Mouse (Mus musculus) embryonic facial prominence, embryonic 12.5 days (tissue): ENCODE measurements at regions not wholly inside any gene's neighbourhood (a gene's known extent, or its start where the extent isn't known, plus 50 kb on each side); places are given as distances from the start of the nearest gene placed in this dataset.

ENCODE experiments used
- ATAC-seq: fragments of 200-750 bp; cut with Nextera tagmentation; 2 replicates; pipeline ENCODE4 v1.8.0; 2017; ENCODE audit not compliant: insufficient number of reproducible peaks, insufficient read depth, low FRiP score, low TSS enrichment
- H3K27ac ChIP-seq: fragments of 300-500 bp; sonication (generic); 2 replicates; pipeline ENCODE4 v1.5.1; 2016; ENCODE audit warnings: mild to moderate bottlenecking
- H3K27me3 ChIP-seq: fragments of 300-500 bp; sonication (generic); 2 replicates; pipeline ENCODE4 v1.6.1; 2016; ENCODE audit warnings: mild to moderate bottlenecking, moderate library complexity
- H3K36me3 ChIP-seq: fragments of 300-500 bp; sonication (generic); 2 replicates; pipeline ENCODE4 v1.6.1; 2016; ENCODE audit warnings: mild to moderate bottlenecking
- H3K4me1 ChIP-seq: fragments of 300-500 bp; sonication (generic); 2 replicates; pipeline ENCODE4 v1.6.1; 2016
- H3K4me2 ChIP-seq: fragments of 300-500 bp; sonication (generic); replicated peaks from 2 replicates; pipeline ENCODE4 v1.6.1; 2016; ENCODE audit warnings: mild to moderate bottlenecking, moderate library complexity
- H3K4me3 ChIP-seq: fragments of 300-500 bp; sonication (generic); 2 replicates; pipeline ENCODE4 v1.5.1; 2016; ENCODE audit warnings: mild to moderate bottlenecking
- H3K9ac ChIP-seq: fragments of 300-500 bp; sonication (generic); 2 replicates; pipeline ENCODE4 v1.6.1; 2016; ENCODE audit warnings: mild to moderate bottlenecking, moderate library complexity
- H3K9me3 ChIP-seq: fragments of 300-500 bp; sonication (generic); 2 replicates; pipeline ENCODE4 v1.6.1; 2016; ENCODE audit warnings: mild to moderate bottlenecking, moderate library complexity
- WGBS: fragments of 180-500 bp; shearing (Covaris S2); methylation state at CpG from one replicate; pipeline ENCODE4 v1.1.7; 2016; 5-methylcytosine and 5-hydroxymethylcytosine counted together

DNA sequence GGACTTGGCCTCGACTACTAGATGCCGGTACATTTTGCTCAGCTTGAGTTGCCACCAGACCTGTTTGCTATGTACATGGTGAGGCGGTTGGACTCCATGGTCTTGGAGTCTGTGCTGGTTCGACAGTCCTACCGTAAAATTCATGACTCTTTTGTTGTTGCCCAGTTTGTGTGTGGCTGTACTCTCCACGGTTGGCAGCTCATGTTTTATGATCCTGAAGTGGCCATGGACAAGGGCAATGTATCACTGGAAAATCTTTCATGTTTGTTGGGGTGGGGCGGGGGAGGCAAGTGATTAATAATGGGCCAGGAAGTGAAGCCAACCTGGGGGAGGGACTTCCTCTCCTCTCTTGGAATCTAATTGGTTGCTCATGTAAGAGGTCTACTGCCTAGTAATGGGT, 147.0 kb upstream of the Fbxo11 start:
- H3K4me2 ChIP-seq: no peak overlapping the region
- ATAC-seq: no peak
- no peaks in the 10 kb centered on the region for H3K36me3 ChIP-seq
- no peaks in the 10 kb centered on the region for H3K4me1 ChIP-seq
- H3K9me3 ChIP-seq: no peaks in the 10 kb centered on the region
- H3K27ac ChIP-seq: no peak overlapping the region
- no peak overlapping the region for H3K9ac ChIP-seq
- no peak overlapping the region for H3K4me3 ChIP-seq
- H3K27me3 ChIP-seq: no peaks in the 10 kb centered on the region
- 96% methylated on average over 7 of the region's 7 CpGs for WGBS

DNA sequence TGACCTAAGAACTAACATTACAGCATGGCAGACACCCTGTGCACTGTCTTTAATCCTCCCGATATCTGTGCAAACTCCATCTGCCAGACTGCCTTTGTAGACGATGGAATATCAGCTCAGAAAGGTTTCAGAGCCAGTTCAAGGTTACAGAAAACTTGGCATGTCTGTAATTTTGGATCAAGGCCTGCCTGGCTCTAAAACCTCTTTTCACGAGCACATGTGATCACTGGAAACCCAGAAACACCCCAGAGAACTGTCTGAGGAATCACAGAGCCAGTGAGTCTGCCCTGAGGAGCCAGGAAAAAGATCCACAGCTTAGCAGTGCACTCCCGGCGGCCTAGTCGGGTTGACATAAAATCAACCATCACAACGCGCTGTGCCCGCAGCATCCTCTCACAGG, 149.7 kb upstream of the Fbxo11 start:
- Histone ChIP-seq H3K9me3 (no peaks in the 10 kb centered on the region), H3K4me3 (no peak overlapping the region), H3K27ac (no peak overlapping the region), H3K36me3 (no peaks in the 10 kb centered on the region), H3K9ac (no peak overlapping the region), H3K27me3 (no peaks in the 10 kb centered on the region), H3K4me2 (no peak overlapping the region), H3K4me1 (no peaks in the 10 kb centered on the region)
- 79% methylated on average over 9 of the region's 9 CpGs for WGBS
- no peak for ATAC-seq

DNA sequence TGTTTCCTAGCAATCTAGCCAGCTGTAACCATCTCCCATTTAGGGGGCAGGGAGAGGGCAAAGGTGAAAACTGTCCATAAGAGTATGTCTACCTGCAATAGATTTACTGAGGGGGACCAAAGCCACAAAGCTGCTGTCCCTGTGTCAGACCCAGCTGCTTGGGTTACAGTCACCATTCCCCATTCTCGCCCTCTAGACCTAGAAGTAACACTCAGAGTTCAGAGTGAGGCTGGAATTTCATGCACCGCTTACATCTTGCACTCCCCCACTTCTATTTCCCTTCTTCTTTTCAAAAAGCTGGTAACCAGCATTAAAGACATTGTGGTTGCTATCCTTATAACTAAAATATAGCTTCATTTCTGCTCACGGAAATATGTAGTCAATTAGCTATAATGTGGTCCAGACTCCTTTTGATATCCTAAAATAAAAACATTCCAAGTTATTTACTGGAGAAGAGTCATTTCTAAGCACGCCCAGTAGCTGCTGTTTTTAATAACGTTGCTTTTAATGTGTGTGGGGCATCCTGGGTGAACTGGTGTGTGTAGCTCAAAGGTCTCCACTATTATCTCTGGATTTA, 157.4 kb upstream of the Fbxo11 start:
- no peak overlapping the region for H3K4me3 ChIP-seq
- no peaks in the 10 kb centered on the region for H3K36me3 ChIP-seq
- no peaks in the 10 kb centered on the region for H3K27me3 ChIP-seq
- H3K4me1 ChIP-seq: peaks cover 14% of the 10 kb centered on the region
- WGBS: 31% methylated on average over 5 of the region's 5 CpGs
- no peak overlapping the region for H3K4me2 ChIP-seq
- no peaks in the 10 kb centered on the region for H3K9me3 ChIP-seq
- H3K27ac ChIP-seq: 0 out of 2 replicates have a peak overlapping the region, but pooled peaks have one; percentile 26
- H3K9ac ChIP-seq: no peak overlapping the region
- ATAC-seq: 0 out of 2 replicates have a peak, but pooled peaks have one; percentile 47

DNA sequence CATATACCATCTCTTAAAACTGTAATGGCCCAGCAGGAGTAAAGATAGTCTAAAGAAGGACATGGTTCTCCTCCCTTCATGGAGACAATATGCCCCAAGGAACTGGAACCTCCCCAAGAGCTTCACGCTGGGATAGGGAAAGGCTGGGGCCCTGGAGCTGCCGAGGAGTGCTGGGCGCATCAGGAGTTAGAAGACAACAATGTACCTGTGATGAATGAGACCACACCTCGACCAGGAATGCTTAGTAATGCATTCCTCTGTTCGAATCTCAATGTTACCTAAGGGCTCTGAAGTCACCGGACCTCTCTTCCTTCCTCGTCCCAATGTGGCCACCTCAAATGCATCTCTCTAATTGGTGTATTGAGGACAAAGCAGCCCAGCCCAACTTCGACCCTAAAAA, 175.4 kb upstream of the Fbxo11 start:
- Histone ChIP-seq H3K4me3 (no peak overlapping the region), H3K4me2 (no peak overlapping the region), H3K4me1 (no peaks in the 10 kb centered on the region), H3K27me3 (no peaks in the 10 kb centered on the region), H3K9ac (no peak overlapping the region), H3K27ac (no peak overlapping the region), H3K36me3 (no peaks in the 10 kb centered on the region), H3K9me3 (no peaks in the 10 kb centered on the region)
- no peak for ATAC-seq
- WGBS: 83% methylated on average over 8 of the region's 8 CpGs

DNA sequence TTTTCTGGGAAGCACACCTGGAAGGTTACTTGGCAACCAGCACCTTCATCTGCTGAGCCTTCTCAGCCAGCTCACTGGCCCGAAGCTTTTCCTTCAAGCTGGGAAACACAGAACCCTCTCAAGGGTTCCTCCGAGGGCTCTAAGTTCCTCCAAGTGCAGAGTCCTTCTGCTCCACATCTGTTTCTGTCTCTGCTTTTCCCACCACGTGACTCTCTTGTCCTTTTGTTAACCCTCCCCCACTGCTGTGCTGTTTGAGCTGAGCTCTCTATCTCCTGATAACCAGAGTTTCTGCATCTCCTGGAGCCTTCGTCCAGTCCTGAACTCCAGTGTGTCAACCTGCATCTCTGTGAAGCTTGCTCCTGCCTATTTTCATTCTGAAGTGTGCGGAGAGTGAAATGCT, 183.5 kb upstream of the Fbxo11 start:
- Histone ChIP-seq H3K4me1 (peaks cover 11% of the 10 kb centered on the region; the same call in 1 of the 2 replicates), H3K4me3 (no peak overlapping the region), H3K27me3 (no peaks in the 10 kb centered on the region), H3K9ac (no peak overlapping the region), H3K27ac (no peak overlapping the region), H3K9me3 (no peaks in the 10 kb centered on the region), H3K4me2 (no peak overlapping the region), H3K36me3 (no peaks in the 10 kb centered on the region)
- ATAC-seq: no peak
- WGBS: 52% methylated on average over 5 of the region's 5 CpGs

DNA sequence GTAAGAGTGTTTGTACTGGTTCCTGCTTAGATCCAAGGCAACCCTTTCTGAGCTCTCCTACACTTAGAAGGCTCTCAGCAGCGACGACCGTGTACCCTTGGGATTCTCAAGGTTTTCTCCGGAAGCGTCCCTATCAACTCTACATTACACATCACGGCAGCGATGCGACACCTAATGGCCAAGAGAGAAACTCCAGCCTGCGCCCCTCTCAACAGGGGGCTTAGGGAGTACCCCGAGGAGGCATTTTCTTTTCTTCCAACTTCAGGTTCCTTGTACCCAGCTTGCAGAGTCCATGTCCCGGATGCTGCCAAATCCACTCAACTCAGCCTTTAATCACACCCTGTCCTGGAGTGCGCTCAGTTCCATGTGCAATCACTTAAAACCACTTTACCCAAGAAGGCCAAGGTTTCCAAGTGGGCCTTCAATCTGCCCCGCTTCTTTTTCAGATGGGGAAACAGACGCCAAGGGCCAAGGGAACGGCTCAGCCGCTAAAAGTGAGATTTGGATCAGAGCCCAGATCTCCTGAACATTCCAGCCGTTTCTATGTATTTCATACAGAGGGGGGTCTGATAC, 186.9 kb upstream of the Fbxo11 start:
- 6% methylated on average over 17 of the region's 17 CpGs for WGBS
- H3K4me3 ChIP-seq: no peak overlapping the region; the same call in 1 of the 2 replicates
- H3K4me2 ChIP-seq: peak overlapping the region; percentile 44
- H3K9me3 ChIP-seq: no peaks in the 10 kb centered on the region
- peak; percentile 54 for ATAC-seq
- H3K9ac ChIP-seq: 0 out of 2 replicates have a peak overlapping the region, but pooled peaks have one; percentile 10
- peaks cover 16% of the 10 kb centered on the region for H3K4me1 ChIP-seq
- no peaks in the 10 kb centered on the region for H3K36me3 ChIP-seq
- H3K27me3 ChIP-seq: no peaks in the 10 kb centered on the region
- H3K27ac ChIP-seq: no peak overlapping the region

DNA sequence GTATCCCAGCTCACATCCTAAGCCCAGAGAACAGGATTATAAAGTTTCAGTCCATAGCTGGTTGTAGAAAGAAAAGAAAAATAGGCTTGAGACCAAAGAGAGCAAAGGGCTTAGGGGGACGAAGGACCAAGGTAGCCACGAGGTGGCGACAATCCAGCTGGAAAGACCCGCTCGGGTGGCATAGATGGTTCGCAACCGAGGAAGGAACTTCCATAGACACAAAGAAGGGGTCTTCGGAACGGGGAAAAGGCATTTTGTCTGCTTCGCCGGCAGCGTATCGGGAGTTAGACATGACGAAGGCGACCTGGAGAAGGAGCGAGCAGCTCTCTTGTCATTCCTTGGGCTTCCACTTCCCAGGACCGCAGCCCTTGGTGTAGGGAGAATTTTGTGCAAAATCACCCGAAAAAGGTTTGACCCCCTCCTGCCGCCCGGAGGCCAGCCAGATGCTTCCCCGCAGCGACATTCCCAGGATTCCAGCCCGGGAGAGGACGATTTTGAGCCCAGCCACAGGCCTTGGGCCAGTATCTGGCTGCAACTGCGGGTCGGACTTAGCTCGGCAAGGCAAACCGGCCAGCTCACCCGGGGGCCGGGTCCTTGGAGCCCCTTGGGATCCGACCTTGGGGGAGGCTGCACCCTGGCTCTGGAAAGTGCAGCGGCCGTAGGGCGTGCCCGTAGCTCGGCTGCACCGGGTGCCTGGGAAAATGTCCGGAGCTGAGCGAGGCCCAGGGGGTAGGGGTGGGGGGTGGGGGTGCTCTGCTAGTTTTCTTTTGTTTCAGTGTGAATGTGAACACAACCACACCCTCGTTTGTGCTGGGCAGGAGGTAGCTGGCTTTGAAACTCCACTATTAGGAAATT, 184.5 kb upstream of the Foxn2 start:
- peak overlapping the region; percentile 64 for H3K4me3 ChIP-seq
- peaks cover 20% of the 10 kb centered on the region for H3K4me1 ChIP-seq
- under 1% methylated on average over 40 of the region's 40 CpGs for WGBS
- H3K36me3 ChIP-seq: no peaks in the 10 kb centered on the region
- ATAC-seq: peak; percentile 24
- H3K4me2 ChIP-seq: peak overlapping the region; percentile 85
- H3K27ac ChIP-seq: peak overlapping the region; percentile 94
- peak overlapping the region; percentile 81 for H3K9ac ChIP-seq
- H3K27me3 ChIP-seq: no peaks in the 10 kb centered on the region
- no peaks in the 10 kb centered on the region for H3K9me3 ChIP-seq

DNA sequence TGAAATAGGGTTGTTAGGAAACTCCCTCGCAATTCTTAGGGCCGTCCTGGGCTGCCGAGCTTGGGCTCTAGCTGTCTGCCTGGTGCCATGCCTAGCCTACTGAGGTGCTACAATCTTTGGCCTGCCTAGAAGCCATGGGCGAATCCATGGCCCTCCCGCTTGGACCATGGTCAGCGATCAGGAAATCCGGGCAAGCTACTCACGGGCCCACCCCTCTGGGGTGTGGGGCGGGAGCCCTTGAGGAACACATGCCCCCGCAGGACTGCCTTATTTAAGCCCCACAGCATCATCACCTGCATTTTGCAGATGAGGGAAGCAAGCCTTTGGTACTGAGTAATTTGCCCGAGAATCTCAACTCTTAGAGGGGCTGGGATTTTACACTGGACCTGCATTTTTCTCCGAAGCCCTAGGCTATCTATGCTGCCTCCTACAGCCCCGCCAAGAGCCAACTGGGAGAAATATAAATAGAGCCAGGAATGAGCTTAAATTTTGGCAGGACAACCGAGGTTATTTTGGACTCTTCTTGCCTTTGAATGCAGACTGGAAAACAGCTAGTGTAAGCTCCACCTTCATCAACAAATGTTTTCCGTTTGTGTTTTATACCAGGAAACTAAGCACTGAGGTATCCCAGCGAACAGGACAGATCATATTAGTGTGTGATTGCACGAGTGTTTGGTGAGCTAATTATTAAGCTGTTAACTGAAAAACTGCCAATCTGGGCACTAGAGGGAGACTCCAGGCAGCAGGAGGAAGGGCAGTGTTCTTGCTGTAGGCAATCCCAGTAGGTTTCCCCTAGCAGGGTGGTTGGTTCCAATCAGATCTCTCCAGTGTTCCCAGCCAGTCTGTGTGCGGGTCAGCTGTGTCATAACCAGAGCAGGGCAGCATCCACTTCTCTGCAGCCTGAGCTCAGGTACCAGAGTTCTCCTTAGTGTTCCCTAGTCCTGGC, 183.6 kb upstream of the Foxn2 start:
- no peaks in the 10 kb centered on the region for H3K36me3 ChIP-seq
- H3K27me3 ChIP-seq: no peaks in the 10 kb centered on the region
- peak overlapping the region; percentile 81 for H3K9ac ChIP-seq
- 3% methylated on average over 18 of the region's 18 CpGs for WGBS
- H3K27ac ChIP-seq: peak overlapping the region; percentile 94
- H3K4me3 ChIP-seq: peak overlapping the region; percentile 64
- peak overlapping the region; percentile 85 for H3K4me2 ChIP-seq
- peaks cover 15% of the 10 kb centered on the region; the same call in 1 of the 2 replicates for H3K4me1 ChIP-seq
- peak; percentile 48 for ATAC-seq
- no peaks in the 10 kb centered on the region for H3K9me3 ChIP-seq

DNA sequence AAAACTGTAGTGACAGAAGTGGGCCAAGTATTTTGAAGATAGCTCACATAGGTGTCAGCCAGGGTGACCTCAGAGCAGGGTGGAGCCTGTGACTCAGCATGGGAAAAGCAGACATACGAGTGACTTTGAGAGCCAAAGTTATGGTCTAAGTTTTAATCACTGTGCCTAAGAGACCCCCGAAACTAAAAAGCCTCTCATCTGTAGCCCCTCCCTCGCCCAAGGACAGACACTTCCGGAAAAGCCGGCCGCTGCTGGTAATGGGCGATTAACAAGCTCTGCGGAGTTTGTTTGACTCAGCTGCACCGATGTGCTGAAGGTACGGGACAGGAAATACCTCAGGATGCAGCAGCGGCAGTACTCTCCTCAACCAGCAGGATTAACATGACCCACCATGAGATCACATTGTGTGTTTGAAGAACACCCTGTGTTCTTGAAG, 182.1 kb upstream of the Foxn2 start:
- Histone ChIP-seq H3K4me2 (no peak overlapping the region), H3K4me1 (peaks cover 8% of the 10 kb centered on the region; the same call in 1 of the 2 replicates), H3K27ac (no peak overlapping the region), H3K9me3 (no peaks in the 10 kb centered on the region), H3K36me3 (no peaks in the 10 kb centered on the region), H3K4me3 (no peak overlapping the region), H3K27me3 (no peaks in the 10 kb centered on the region), H3K9ac (no peak overlapping the region)
- WGBS: 74% methylated on average over 11 of the region's 11 CpGs
- ATAC-seq: no peak

DNA sequence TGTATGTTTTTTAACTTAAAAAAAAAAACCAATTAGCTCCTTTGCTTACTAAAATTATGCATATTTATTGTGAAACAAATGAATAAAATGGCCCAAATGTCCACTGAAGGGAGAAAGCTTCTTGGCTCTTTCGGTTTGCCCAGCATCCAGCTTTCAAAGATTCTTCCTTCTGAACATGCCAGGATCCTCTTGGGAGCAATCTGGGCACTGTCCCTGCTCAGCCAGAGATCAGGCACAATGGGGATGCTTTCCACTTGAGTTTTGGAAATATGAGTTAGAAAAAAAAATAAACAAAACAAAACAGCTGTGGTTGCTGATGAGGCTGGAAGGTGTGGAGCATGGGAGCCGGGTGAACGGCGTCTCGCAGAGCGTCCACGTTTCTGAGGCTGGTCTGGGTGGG, 180.3 kb upstream of the Foxn2 start:
- ATAC-seq: no peak
- WGBS: 87% methylated on average over 7 of the region's 7 CpGs
- no peak overlapping the region for H3K4me2 ChIP-seq
- no peaks in the 10 kb centered on the region for H3K36me3 ChIP-seq
- H3K9ac ChIP-seq: no peak overlapping the region
- no peak overlapping the region for H3K27ac ChIP-seq
- no peak overlapping the region for H3K4me3 ChIP-seq
- H3K9me3 ChIP-seq: no peaks in the 10 kb centered on the region
- no peaks in the 10 kb centered on the region for H3K27me3 ChIP-seq
- peaks cover 8% of the 10 kb centered on the region; the same call in 1 of the 2 replicates for H3K4me1 ChIP-seq

DNA sequence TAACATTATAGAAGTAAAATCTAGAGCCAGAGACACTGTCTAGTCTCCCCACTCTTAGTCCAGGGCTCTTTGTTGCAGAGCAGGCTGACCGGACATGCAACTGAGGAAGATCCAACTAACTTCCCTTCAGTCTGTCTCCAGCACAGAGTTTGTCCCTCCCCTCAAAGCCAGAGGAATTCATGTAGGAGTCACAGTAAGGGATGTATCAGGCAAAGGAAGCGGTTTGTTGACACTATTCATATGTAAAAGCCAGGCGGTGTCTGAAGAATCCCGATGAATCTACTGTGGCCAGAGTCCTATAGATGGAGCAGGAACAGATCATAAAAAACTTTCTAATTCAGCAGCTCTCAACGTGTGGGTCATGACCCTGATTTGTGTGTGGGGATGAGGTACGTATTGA, 179.7 kb upstream of the Foxn2 start:
- no peak for ATAC-seq
- H3K36me3 ChIP-seq: no peaks in the 10 kb centered on the region
- H3K27me3 ChIP-seq: no peaks in the 10 kb centered on the region
- H3K27ac ChIP-seq: no peak overlapping the region
- 61% methylated on average over 6 of the region's 6 CpGs for WGBS
- H3K9ac ChIP-seq: no peak overlapping the region
- no peak overlapping the region for H3K4me3 ChIP-seq
- no peaks in the 10 kb centered on the region for H3K9me3 ChIP-seq
- H3K4me2 ChIP-seq: no peak overlapping the region
- H3K4me1 ChIP-seq: peaks cover 8% of the 10 kb centered on the region; the same call in 1 of the 2 replicates
